Mouse (Mus musculus): ENCODE measurements around the gene Ern1. TPM values are rescaled to one million over a fixed set of nuclear protein-coding genes. Genes with fewer than 3 reads are reported as not detected.
A peak's percentile ranks its signal among the peaks of the same experiment; 100 is the strongest.
"Not testable (repeated sequence)": the region's sequence is repeated elsewhere in the genome, so short reads cannot be mapped to it uniquely, and the experiment has no call there.

The Ern1 gene
- total RNA-seq, 2 experiments from 2014 or later: 8.4 to 9.8 TPM

- intact Hi-C loops (cut with DNase I): loop anchor here (10.0 kb wide), 1 partner anchor 239 kb away; no protein-coding TSS in a partner anchor
Measured at GRCm38 (mm10) chr11:106506211-106506610, 18.6 kb upstream of the Ern1 start.

GRCm38 (mm10) chr11:106504129-106504528 lies 16.5 kb upstream of the Ern1 start:
- no peak for DNase-seq (ENCODE audit: low spot score in 2 of 2)
- intact Hi-C loops (cut with DNase I): loop anchor here (5.0 to 10.0 kb wide), 2 partner anchors 58 to 241 kb away; no protein-coding TSS in a partner anchor

More at GRCm38 (mm10) chr11:106506211-106506610, 18.6 kb upstream of the Ern1 start:
- DNase-seq (ENCODE audit: low spot score in 2 of 2): no peak

GRCm38 (mm10) chr11:106503425-106503717 lies 15.7 kb upstream of the Ern1 start:
- intact Hi-C loops (cut with DNase I): loop anchor here (2.0 to 10.0 kb wide), 3 partner anchors 59 to 241 kb away; partner anchors contain the start of gene Tex2
- DNase-seq (ENCODE audit: low spot score in 2 of 2): peak; percentile 54 to 93

GRCm38 (mm10) chr11:106502631-106503424 lies 15.2 kb upstream of the Ern1 start:
- no peak for DNase-seq (ENCODE audit: low spot score in 2 of 2)
- intact Hi-C loops (cut with DNase I): loop anchor here (2.0 to 10.0 kb wide), 3 partner anchors 59 to 242 kb away; partner anchors contain the start of gene Tex2

GRCm38 (mm10) chr11:106502159-106502505 lies 14.5 kb upstream of the Ern1 start:
- intact Hi-C loops (cut with DNase I): loop anchor here (2.0 to 10.0 kb wide), 3 partner anchors 60 to 243 kb away; partner anchors contain the start of gene Tex2
- no peak for DNase-seq (ENCODE audit: low spot score in 2 of 2)

- peak; percentile 50 to 59 for DNase-seq (ENCODE audit: low spot score in 2 of 2)
- intact Hi-C loops (cut with DNase I): loop anchor here (2.0 to 10.0 kb wide), 3 partner anchors 61 to 243 kb away; partner anchors contain the start of gene Tex2
Measured at GRCm38 (mm10) chr11:106501308-106502158, 13.9 kb upstream of the Ern1 start.

GRCm38 (mm10) chr11:106500393-106501307 lies 13.0 kb upstream of the Ern1 start:
- peak; percentile 94 to 99 for DNase-seq (ENCODE audit: low spot score in 2 of 2)
- intact Hi-C loops (cut with DNase I): loop anchor here (5.0 to 10.0 kb wide), 2 partner anchors 62 to 244 kb away; no protein-coding TSS in a partner anchor

- DNase-seq (ENCODE audit: low spot score in 2 of 2): no peak
- intact Hi-C loops (cut with DNase I): no loop called here
Measured at GRCm38 (mm10) chr11:106498739-106499379, 11.2 kb upstream of the Ern1 start.

GRCm38 (mm10) chr11:106497926-106498325 lies 10.3 kb upstream of the Ern1 start:
- intact Hi-C loops (cut with DNase I): no loop called here
- no peak for DNase-seq (ENCODE audit: low spot score in 2 of 2)

- DNase-seq (ENCODE audit: low spot score in 2 of 2); intact Hi-C loops (cut with DNase I): not testable (repeated sequence)
Measured at GRCm38 (mm10) chr11:106497009-106497408, 9.4 kb upstream of the Ern1 start.

- no peak for DNase-seq (ENCODE audit: low spot score in 2 of 2)
- intact Hi-C loops (cut with DNase I): loop anchor here (5.0 kb wide), 1 partner anchor 134 kb away; no protein-coding TSS in a partner anchor
Measured at GRCm38 (mm10) chr11:106492984-106493669, 5.5 kb upstream of the Ern1 start.

- DNase-seq (ENCODE audit: low spot score in 2 of 2): peak in 1 of 2 experiments; percentile 59
- intact Hi-C loops (cut with DNase I): loop anchor here (1.0 to 5.0 kb wide), 2 partner anchors 73 to 136 kb away; no protein-coding TSS in a partner anchor
Measured at GRCm38 (mm10) chr11:106491393-106491792, 3.7 kb upstream of the Ern1 start.

- not testable (repeated sequence) for DNase-seq (ENCODE audit: low spot score in 2 of 2)
- intact Hi-C loops (cut with DNase I): loop anchor here (5.0 kb wide), 1 partner anchor 137 kb away; no protein-coding TSS in a partner anchor
Measured at GRCm38 (mm10) chr11:106490600-106490999, 2.9 kb upstream of the Ern1 start.

- intact Hi-C loops (cut with DNase I): loop anchor here (5.0 kb wide), 1 partner anchor 137 kb away; no protein-coding TSS in a partner anchor
- no peak for DNase-seq (ENCODE audit: low spot score in 2 of 2)
Measured at GRCm38 (mm10) chr11:106490057-106490456, 2.4 kb upstream of the Ern1 start.

GRCm38 (mm10) chr11:106489036-106489693 lies 1.5 kb upstream of the Ern1 start:
- intact Hi-C loops (cut with DNase I): no loop called here
- peak in 1 of 2 experiments; percentile 62 for DNase-seq (ENCODE audit: low spot score in 2 of 2)

GRCm38 (mm10) chr11:106488126-106488561 lies 492 bp upstream of the Ern1 start:
- DNase-seq (ENCODE audit: low spot score in 2 of 2): no peak
- intact Hi-C loops (cut with DNase I): no loop called here

All from left cerebral cortex, postnatal 25 days (tissue).